Mouse (Mus musculus): ENCODE measurements at regions not wholly inside any gene's neighbourhood (a gene's known extent, or its start where the extent isn't known, plus 50 kb on each side); places are given as distances from the start of the nearest gene placed in this dataset.

GRCm38 (mm10) chr5:149338016-149338696 is 73.4 kb upstream of the Medag start:
- no peak for ATAC-seq (ENCODE audit: low read depth)
- H3K4me3 ChIP-seq (replicated peaks): no peak overlapping the region

GRCm38 (mm10) chr5:149338697-149339078 is 72.9 kb upstream of the Medag start:
- H3K4me1 ChIP-seq (replicated peaks): no peaks in the 10 kb centered on the region
- no peaks in the 10 kb centered on the region for H3K9me3 ChIP-seq (replicated peaks)
- H3K27me3 ChIP-seq: no peaks in the 10 kb centered on the region
- no peak overlapping the region for H3K4me3 ChIP-seq (replicated peaks)
- no peak overlapping the region for H3K9ac ChIP-seq
- H3K27ac ChIP-seq: no peak overlapping the region
- 66% methylated on average over 5 of the region's 5 CpGs for WGBS (ENCODE audit: insufficient replicate concordance)
- H3K4me2 ChIP-seq: no peak overlapping the region
- ATAC-seq (ENCODE audit: low read depth): no peak
- DNase-seq: no peak
- no peaks in the 10 kb centered on the region for H3K36me3 ChIP-seq

More at GRCm38 (mm10) chr5:149338016-149338696, 73.4 kb upstream of the Medag start:
- H3K9ac ChIP-seq: no peak overlapping the region
- no peak for DNase-seq
- 71% methylated on average over 15 of the region's 15 CpGs for WGBS (ENCODE audit: insufficient replicate concordance)
- no peaks in the 10 kb centered on the region for H3K27me3 ChIP-seq
- no peak overlapping the region for H3K4me2 ChIP-seq
- no peaks in the 10 kb centered on the region for H3K9me3 ChIP-seq (replicated peaks)
- H3K27ac ChIP-seq: no peak overlapping the region
- H3K4me1 ChIP-seq (replicated peaks): peaks cover under 1% of the 10 kb centered on the region; the same call in 1 of the 2 replicates
- no peaks in the 10 kb centered on the region for H3K36me3 ChIP-seq

GRCm38 (mm10) chr5:149340361-149340760 is 71.2 kb upstream of the Medag start:
- no peak for DNase-seq
- no peaks in the 10 kb centered on the region for H3K36me3 ChIP-seq
- 59% methylated on average over 7 of the region's 7 CpGs for whole genome bisulfite sequencing (ENCODE audit: insufficient replicate concordance)

GRCm38 (mm10) chr5:149341461-149341860 is 70.1 kb upstream of the Medag start:
- no peak for ATAC-seq (ENCODE audit: low read depth)
- H3K4me3 ChIP-seq (replicated peaks): no peak overlapping the region

More at GRCm38 (mm10) chr5:149340361-149340760, 71.2 kb upstream of the Medag start:
- H3K4me1 ChIP-seq (replicated peaks): no peaks in the 10 kb centered on the region
- H3K27ac ChIP-seq: no peak overlapping the region
- no peak overlapping the region for H3K4me2 ChIP-seq
- ATAC-seq (ENCODE audit: low read depth): no peak
- no peaks in the 10 kb centered on the region for H3K9me3 ChIP-seq (replicated peaks)
- no peak overlapping the region for H3K9ac ChIP-seq
- H3K27me3 ChIP-seq: no peaks in the 10 kb centered on the region
- no peak overlapping the region for H3K4me3 ChIP-seq (replicated peaks)

GRCm38 (mm10) chr5:149343610-149344527 is 67.7 kb upstream of the Medag start:
- Histone ChIP-seq H3K36me3 (no peaks in the 10 kb centered on the region), H3K27ac (no peak overlapping the region), H3K9me3 (replicated peaks) (no peaks in the 10 kb centered on the region), H3K27me3 (no peaks in the 10 kb centered on the region), H3K4me3 (replicated peaks) (no peak overlapping the region), H3K4me1 (replicated peaks) (no peaks in the 10 kb centered on the region), H3K9ac (no peak overlapping the region), H3K4me2 (no peak overlapping the region)
- no peak for DNase-seq
- no peak for ATAC-seq (ENCODE audit: low read depth)
- 71% methylated on average over 21 of the region's 21 CpGs for WGBS (ENCODE audit: insufficient replicate concordance)

More at GRCm38 (mm10) chr5:149341461-149341860, 70.1 kb upstream of the Medag start:
- Histone ChIP-seq H3K9me3 (replicated peaks) (no peaks in the 10 kb centered on the region), H3K27me3 (no peaks in the 10 kb centered on the region), H3K9ac (no peak overlapping the region), H3K4me1 (replicated peaks) (no peaks in the 10 kb centered on the region), H3K27ac (no peak overlapping the region), H3K36me3 (no peaks in the 10 kb centered on the region), H3K4me2 (no peak overlapping the region)
- no peak for DNase-seq
- WGBS (ENCODE audit: insufficient replicate concordance): 54% methylated on average over 6 of the region's 6 CpGs

- no peaks in the 10 kb centered on the region for H3K4me1 ChIP-seq (replicated peaks)
- H3K27me3 ChIP-seq: no peaks in the 10 kb centered on the region
- WGBS (ENCODE audit: insufficient replicate concordance): 71% methylated on average over 4 of the region's 4 CpGs
- no peaks in the 10 kb centered on the region for H3K36me3 ChIP-seq
- ATAC-seq (ENCODE audit: low read depth) (no peak), DNase-seq (no peak)
- H3K9me3 ChIP-seq (replicated peaks): no peaks in the 10 kb centered on the region
- H3K4me3 ChIP-seq (replicated peaks): no peak overlapping the region
- H3K4me2 ChIP-seq: no peak overlapping the region
- no peak overlapping the region for H3K9ac ChIP-seq
- no peak overlapping the region for H3K27ac ChIP-seq
Measured at GRCm38 (mm10) chr5:149344528-149344855, 67.1 kb upstream of the Medag start.

GRCm38 (mm10) chr5:149345161-149345560 is 66.4 kb upstream of the Medag start:
- no peak overlapping the region for H3K4me2 ChIP-seq
- H3K9ac ChIP-seq: no peak overlapping the region
- H3K4me1 ChIP-seq (replicated peaks): no peaks in the 10 kb centered on the region
- 58% methylated on average over 6 of the region's 6 CpGs for WGBS (ENCODE audit: insufficient replicate concordance)
- H3K27ac ChIP-seq: no peak overlapping the region
- H3K4me3 ChIP-seq (replicated peaks): no peak overlapping the region
- H3K36me3 ChIP-seq: no peaks in the 10 kb centered on the region
- DNase-seq: no peak
- no peaks in the 10 kb centered on the region for H3K9me3 ChIP-seq (replicated peaks)
- no peak for ATAC-seq (ENCODE audit: low read depth)
- H3K27me3 ChIP-seq: no peaks in the 10 kb centered on the region

GRCm38 (mm10) chr5:149349685-149350084 is 61.9 kb upstream of the Medag start:
- ATAC-seq (ENCODE audit: low read depth) (no peak), DNase-seq (no peak)
- no peaks in the 10 kb centered on the region for H3K9me3 ChIP-seq (replicated peaks)
- H3K9ac ChIP-seq: no peak overlapping the region
- H3K27me3 ChIP-seq: no peaks in the 10 kb centered on the region
- H3K4me2 ChIP-seq: no peak overlapping the region
- H3K4me1 ChIP-seq (replicated peaks): peaks cover 19% of the 10 kb centered on the region
- 72% methylated on average over 8 of the region's 8 CpGs for WGBS (ENCODE audit: insufficient replicate concordance)
- H3K27ac ChIP-seq: no peak overlapping the region
- no peak overlapping the region for H3K4me3 ChIP-seq (replicated peaks)
- H3K36me3 ChIP-seq: no peaks in the 10 kb centered on the region

GRCm38 (mm10) chr5:149353039-149353655 is 58.4 kb upstream of the Medag start:
- no peak overlapping the region for H3K4me3 ChIP-seq (replicated peaks)
- DNase-seq (no peak), ATAC-seq (ENCODE audit: low read depth) (no peak)
- no peak overlapping the region for H3K9ac ChIP-seq
- no peak overlapping the region for H3K4me2 ChIP-seq
- H3K27ac ChIP-seq: 0 out of 2 replicates have a peak overlapping the region, but pooled peaks have one; percentile 18
- peaks cover 33% of the 10 kb centered on the region for H3K4me1 ChIP-seq (replicated peaks)
- H3K27me3 ChIP-seq: no peaks in the 10 kb centered on the region
- H3K9me3 ChIP-seq (replicated peaks): no peaks in the 10 kb centered on the region
- no peaks in the 10 kb centered on the region for H3K36me3 ChIP-seq
- WGBS (ENCODE audit: insufficient replicate concordance): 55% methylated on average over 14 of the region's 14 CpGs

- H3K36me3 ChIP-seq: no peaks in the 10 kb centered on the region
- no peaks in the 10 kb centered on the region for H3K27me3 ChIP-seq
- H3K27ac ChIP-seq: peak overlapping the region; percentile 60
- H3K4me2 ChIP-seq: no peak overlapping the region
- H3K4me1 ChIP-seq (replicated peaks): peaks cover 33% of the 10 kb centered on the region
- ATAC-seq (ENCODE audit: low read depth): peak; percentile 94
- WGBS (ENCODE audit: insufficient replicate concordance): 27% methylated on average over 4 of the region's 4 CpGs
- H3K9ac ChIP-seq: no peak overlapping the region
- H3K9me3 ChIP-seq (replicated peaks): peaks cover under 1% of the 10 kb centered on the region; the same call in 1 of the 2 replicates
- DNase-seq: peak; percentile 43
- no peak overlapping the region for H3K4me3 ChIP-seq (replicated peaks)
Measured at GRCm38 (mm10) chr5:149354448-149355115, 57.0 kb upstream of the Medag start.

GRCm38 (mm10) chr5:149355131-149355530 is 56.4 kb upstream of the Medag start:
- 64% methylated on average over 7 of the region's 7 CpGs for WGBS (ENCODE audit: insufficient replicate concordance)
- H3K4me3 ChIP-seq (replicated peaks): no peak overlapping the region
- peaks cover 6% of the 10 kb centered on the region for H3K9me3 ChIP-seq (replicated peaks)
- no peak for ATAC-seq (ENCODE audit: low read depth)
- H3K27ac ChIP-seq: peak overlapping the region; percentile 51; the same call in 1 of the 2 replicates
- no peak overlapping the region for H3K9ac ChIP-seq
- no peak overlapping the region for H3K4me2 ChIP-seq
- no peak for DNase-seq
- H3K27me3 ChIP-seq: no peaks in the 10 kb centered on the region
- no peaks in the 10 kb centered on the region for H3K36me3 ChIP-seq
- H3K4me1 ChIP-seq (replicated peaks): peaks cover 33% of the 10 kb centered on the region

Measured in liver, embryonic 13.5 days (tissue).